Mouse (Mus musculus) bone marrow macrophage, adult 2 months (primary cell): ENCODE data around the gene Ramp1. TPM values are rescaled to one million over a fixed set of nuclear protein-coding genes. Genes with fewer than 3 reads are reported as not detected.

Experiments
- H3K27ac ChIP-seq: 2 replicates; pipeline ENCODE4 v1.5.1; 2012; ENCODE audit warnings: low read depth, low read length; ENCODE audit not compliant: insufficient read depth
- H3K4me1 ChIP-seq: 2 replicates; pipeline ENCODE4 v1.6.1; 2012; ENCODE audit warnings: low read length; ENCODE audit not compliant: control insufficient read depth, insufficient read depth
- H3K4me3 ChIP-seq: 2 replicates; pipeline ENCODE4 v1.5.1; 2012; ENCODE audit warnings: mild to moderate bottlenecking, low read length, moderate library complexity; ENCODE audit not compliant: insufficient read depth
- CTCF ChIP-seq: IDR thresholded peaks from 2 replicates; pipeline ENCODE4 v1.5.1; 2012; ENCODE audit warnings: low read depth, mild to moderate bottlenecking, low read length, moderate library complexity
- POLR2A ChIP-seq: IDR thresholded peaks from 2 replicates; pipeline ENCODE4 v1.6.1; 2012; ENCODE audit warnings: mild to moderate bottlenecking, low read depth, low read length, borderline replicate concordance
- polyA plus RNA-seq: library from polyadenylated mRNA; stranded (reverse); fragments of >200 nt; gene quantifications from 2 replicates; pipeline ENCODE4 v1.2.4, GENCODE M21; 2012; ENCODE audit not compliant: missing spikeins, insufficient read depth, insufficient read length

Ramp1 gene
- polyA plus RNA-seq, 1 experiment = 12.7 TPM

DNA sequence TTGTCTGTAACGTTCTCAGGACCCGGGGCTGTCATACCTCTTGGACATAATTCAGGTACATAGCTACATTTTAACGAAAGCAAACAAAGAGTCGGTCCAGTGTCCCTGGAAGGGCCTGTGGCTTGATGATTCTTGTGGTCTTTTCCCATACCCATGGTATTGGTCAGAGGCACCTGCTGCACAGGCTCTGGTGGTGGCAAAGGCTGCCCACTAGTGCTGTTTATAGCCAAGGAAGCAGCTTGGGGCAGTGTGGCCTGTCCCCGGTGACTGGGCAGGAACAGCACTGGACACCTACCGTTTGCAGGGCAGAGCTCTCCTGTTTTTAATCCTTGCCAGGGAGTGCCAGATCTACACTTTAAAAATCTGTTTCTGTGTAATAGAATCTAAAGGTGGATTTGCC, 1.1 kb downstream of the Ramp1 start:
- Histone ChIP-seq H3K4me1 (peaks cover 3% of the 10 kb centered on the region; the same call in 1 of the 2 replicates), H3K4me3 (no peak overlapping the region), H3K27ac (no peak overlapping the region)
- no peak for TF ChIP-seq CTCF
- TF ChIP-seq POLR2A = no peak

DNA sequence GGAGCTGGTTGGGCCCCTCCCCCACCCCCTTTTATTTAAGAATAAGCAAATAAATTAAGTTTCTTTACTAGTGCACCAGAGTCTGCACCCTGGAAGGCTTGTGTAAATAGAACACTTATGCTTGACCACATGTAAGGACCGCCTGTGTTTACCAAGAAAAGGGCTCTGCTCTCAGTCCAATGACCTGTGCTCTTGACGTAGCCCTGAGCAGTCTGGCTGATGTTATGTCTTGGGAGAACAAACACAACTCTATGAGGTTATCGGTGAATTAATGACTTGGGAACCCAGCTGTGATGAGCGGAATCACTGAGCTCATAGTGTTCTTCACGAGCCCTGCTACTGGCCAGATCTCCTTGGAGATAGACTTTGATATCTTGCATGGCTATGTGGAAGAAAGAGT, 1.6 kb downstream of the Ramp1 start:
- H3K27ac ChIP-seq = no peak overlapping the region
- peaks cover 4% of the 10 kb centered on the region for H3K4me1 ChIP-seq
- no peak overlapping the region for H3K4me3 ChIP-seq
- TF ChIP-seq POLR2A = no peak
- TF ChIP-seq CTCF = no peak

DNA sequence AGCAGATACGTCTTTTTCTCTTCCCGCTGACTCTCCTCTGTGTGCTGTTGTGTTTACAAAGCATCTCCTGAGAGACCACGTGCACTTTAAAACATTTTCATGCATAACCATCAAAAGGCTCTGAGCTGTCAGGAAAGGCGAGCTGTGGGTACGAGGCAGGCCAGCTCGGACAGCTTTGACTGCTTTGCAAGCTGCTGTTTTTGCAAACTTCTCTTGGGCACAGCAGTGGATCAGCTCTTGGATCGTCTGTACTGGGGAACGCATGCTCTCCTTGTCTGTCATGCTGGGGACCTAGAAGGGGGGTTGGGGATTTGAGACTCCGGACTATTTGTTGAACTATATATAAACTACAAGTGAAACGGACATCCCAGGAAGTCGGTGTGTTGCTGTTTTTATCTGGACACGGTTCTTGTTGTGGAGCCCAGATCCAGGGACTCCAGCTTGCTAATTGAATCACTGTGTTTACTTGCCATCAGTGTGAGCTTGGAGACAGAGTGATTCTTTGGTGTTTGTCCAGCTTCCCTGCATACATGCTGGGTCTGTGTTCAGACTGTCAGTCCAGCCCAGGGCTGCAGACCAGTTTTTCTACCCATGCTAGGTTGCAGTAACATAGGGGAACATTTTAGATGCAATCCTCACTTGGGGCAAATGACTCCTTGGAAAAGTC, 2.3 kb downstream of the Ramp1 start:
- TF ChIP-seq POLR2A (no peak), CTCF (no peak)
- Histone ChIP-seq H3K27ac (no peak overlapping the region), H3K4me1 (peaks cover 10% of the 10 kb centered on the region), H3K4me3 (no peak overlapping the region)

DNA sequence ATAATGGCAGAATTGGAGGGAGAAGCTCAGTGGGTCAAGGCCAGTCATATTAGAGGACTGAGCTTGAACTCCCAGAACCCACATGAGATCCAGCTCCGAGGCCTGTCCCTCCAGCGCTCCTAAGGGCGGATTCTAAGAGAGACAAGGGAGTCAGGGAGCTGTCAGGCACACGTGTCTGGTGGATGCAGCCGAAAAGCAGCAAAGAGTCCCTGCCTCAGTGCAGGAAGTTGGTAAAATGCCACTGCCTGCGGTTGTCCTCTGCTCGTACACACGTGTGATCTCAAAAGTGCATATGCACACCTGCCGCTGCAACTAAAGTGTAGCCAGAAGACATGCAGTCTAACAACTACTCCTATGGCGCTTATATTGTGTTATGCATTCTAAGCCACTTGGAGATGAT, 3.7 kb downstream of the Ramp1 start:
- Histone ChIP-seq H3K4me3 (no peak overlapping the region), H3K4me1 (peaks cover 19% of the 10 kb centered on the region), H3K27ac (no peak overlapping the region)
- TF ChIP-seq POLR2A (no peak), CTCF (no peak)

DNA sequence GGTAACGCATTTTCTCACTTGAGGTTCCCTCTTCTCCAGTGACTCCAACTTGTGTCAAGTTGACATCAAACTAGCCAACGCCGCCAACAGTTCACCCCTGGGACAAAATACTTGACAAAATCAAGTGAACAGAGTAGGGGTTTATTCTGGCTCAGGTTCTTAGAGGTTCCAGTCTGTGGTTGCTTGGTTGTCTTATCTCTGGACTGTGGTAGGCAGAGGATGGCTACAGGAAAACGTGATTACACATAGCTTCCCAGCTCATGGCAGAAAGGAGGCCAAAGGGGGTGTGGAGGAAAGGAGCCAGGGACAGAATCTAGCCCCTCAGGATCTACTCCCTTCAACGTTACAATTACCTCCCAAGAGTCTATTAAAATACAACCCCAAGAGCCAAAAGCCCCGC, 7.1 kb downstream of the Ramp1 start:
- TF ChIP-seq CTCF (no peak), POLR2A (no peak)
- Histone ChIP-seq H3K4me1 (peaks cover 27% of the 10 kb centered on the region), H3K4me3 (peak overlapping the region; percentile 26; the same call in 1 of the 2 replicates), H3K27ac (peak overlapping the region; percentile 97)

DNA sequence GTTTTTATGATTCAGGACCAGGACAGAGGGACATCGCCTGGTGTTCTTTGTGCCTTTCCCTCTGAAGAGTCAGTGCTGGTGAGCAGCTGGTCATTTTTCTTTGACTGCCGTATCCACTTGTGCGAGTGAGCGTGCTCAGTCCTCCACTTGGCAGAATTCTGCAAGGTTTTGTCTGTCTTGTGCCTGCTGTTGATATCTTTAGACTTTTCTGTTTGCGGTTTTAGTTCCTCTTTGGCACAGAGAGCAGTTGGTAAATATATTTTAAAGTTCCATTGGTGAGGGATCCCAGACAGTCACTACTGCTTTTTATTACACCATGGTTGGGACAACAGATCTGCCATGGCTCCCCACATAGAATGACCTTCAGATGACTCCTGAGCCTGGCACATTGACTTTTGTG, 7.7 kb downstream of the Ramp1 start:
- Histone ChIP-seq H3K4me3 (peak overlapping the region; percentile 26), H3K27ac (peak overlapping the region; percentile 97), H3K4me1 (peaks cover 27% of the 10 kb centered on the region)
- TF ChIP-seq POLR2A (no peak), CTCF (no peak)

DNA sequence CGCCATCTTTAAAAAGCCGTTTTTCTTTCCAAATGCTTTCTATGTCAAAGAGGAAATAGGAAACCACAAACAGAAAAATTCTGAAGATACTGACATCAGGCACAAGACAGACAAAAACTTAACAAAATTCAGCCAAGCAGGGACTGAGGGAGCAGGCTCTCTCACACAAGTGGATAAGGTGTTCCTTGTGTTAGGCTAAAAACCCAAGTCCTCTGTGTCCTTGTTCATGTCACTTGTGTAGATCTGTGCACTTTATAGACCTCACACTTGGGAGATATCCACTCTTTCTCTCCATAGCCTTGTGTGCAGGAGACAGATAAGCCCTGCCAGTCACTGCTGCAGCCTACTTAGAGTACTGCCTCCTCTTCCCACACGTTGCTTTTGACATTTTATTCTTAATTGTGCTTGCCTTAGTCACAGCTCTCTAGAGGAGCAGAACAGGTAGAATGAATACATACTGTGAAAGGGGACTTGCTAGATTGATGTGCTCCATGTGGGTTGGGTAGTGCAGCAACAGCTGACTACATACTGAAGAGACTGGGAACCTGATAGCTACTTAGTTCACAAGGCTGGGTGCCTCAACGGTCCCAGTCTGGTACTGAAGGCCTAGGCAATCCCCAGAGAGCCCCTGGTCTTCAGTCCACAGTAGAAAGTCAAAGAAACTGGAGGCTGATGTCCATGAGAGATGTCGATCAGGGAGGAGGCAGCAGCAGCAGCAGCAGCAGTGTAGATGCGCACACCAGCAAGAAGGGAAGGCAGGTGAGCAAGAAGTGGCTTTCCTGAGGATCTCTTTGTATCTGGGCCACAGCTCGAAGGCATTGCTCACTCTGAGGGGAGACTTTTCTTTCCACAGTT, 8.4 kb downstream of the Ramp1 start:
- peak overlapping the region; percentile 97 for H3K27ac ChIP-seq
- H3K4me1 ChIP-seq = peaks cover 28% of the 10 kb centered on the region
- no peak for TF ChIP-seq POLR2A
- no peak for TF ChIP-seq CTCF
- peak overlapping the region; percentile 14; the same call in 1 of the 2 replicates for H3K4me3 ChIP-seq

DNA sequence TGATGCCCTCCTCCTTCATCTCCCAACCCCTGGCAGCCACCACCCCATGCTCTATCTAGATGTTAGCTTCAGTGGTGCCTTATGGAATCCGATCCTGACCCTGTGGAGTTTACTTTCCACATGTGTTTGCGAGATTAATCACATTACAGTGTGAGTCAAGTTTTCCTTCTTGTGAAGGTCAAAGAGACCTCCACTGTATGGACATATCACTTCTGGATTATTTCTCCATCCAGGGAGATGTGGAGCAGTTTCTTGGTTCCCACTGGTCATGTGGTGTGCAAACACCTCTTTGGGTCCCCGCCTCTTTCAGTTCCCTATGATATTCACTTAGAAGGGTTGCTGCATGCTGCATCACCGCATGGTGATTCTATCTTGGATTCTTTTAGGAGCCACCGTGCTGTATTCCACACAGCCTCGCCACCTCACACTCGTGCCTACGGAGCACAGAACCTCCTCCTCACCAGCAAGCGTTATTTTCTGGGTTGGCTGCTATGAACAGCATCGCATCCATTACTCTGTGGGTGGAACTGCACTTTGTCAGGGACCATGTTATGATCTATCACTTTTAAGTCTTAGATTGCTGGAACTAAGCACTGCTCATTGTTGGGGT, 9.3 kb downstream of the Ramp1 start:
- H3K4me3 ChIP-seq = no peak overlapping the region
- TF ChIP-seq POLR2A (no peak), CTCF (no peak)
- no peak overlapping the region for H3K27ac ChIP-seq
- peaks cover 32% of the 10 kb centered on the region for H3K4me1 ChIP-seq

DNA sequence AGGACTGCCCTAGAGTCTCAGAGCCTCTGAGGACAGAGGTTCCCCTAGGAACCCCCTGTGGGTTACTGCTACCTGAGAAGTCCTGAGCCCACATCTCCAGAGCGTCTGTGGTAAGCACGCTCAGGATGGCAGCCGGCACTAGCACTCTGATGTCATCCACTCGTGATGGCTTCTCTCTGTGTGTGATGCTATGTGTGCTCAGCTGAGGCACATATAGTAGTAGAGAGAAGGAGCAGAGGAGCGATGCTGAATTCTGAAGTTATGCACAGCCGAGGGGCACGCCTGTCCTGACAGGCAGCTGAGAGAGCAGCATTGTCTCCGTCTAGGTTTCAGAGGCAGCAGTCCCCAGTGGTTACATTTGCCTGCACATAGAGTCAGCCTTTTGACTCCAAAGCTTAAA, 12.6 kb downstream of the Ramp1 start:
- Histone ChIP-seq H3K27ac (no peak overlapping the region), H3K4me3 (no peak overlapping the region), H3K4me1 (peaks cover 22% of the 10 kb centered on the region)
- TF ChIP-seq CTCF (no peak), POLR2A (no peak)

DNA sequence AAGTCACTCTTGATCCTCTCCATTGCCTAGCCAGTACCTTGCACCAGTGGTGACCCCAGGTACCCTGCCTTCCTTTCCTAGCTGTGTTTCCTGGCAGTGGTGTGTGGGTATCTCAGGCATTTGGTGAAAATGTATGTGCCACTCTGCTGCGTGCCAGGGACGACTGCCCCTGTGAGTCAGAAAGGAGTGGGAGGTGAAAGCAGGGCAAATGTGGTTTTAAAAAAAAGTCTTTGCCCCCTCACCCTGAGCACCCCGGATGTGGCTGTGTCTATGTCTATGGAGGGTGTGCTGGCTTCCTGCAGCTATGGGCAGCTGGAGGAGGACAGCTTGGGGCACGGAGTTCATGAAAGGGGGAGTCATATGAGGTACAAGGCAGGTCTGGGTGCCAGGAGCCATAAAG, 13.6 kb downstream of the Ramp1 start:
- TF ChIP-seq CTCF (no peak), POLR2A (no peak)
- no peak overlapping the region for H3K4me3 ChIP-seq
- peaks cover 17% of the 10 kb centered on the region for H3K4me1 ChIP-seq
- H3K27ac ChIP-seq = no peak overlapping the region
